Mouse (Mus musculus): ENCODE data around the gene Foxn3. TPM values are rescaled to one million over a fixed set of nuclear protein-coding genes. Genes with fewer than 3 reads are reported as not detected.

Gene Foxn3
- polyA plus RNA-seq, 1 experiment = 37.8 TPM

DNA sequence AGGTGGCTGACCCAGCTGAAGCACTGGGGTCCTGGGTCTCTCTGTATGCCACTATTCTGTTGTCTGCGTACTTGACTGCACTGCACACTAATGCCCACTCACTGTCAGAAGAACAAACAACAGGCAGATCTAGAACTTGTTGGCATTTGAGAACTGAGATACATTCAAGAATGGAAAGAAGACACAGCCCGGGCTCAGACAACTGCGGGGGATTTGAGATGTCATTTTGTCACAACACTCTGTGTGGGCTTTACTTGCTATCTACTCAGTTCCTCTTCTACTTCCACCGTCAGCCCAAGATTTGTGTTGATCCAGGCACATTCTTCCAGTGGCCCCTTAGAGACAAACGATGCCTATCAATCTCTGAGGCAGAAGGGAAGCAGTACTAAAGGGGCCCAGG lies 248.6 kb downstream of the Foxn3 start:
- no peaks in the 10 kb centered on the region for H3K27me3 ChIP-seq (ENCODE audit: control insufficient read depth, insufficient read depth, low read length)
- 62% methylated on average over 5 of the region's 5 CpGs for WGBS
- TF ChIP-seq POLR2A (IDR thresholded peaks at IDR 0.05; ENCODE audit: low read depth, low read length) = no peak
- no peak for DNase-seq (ENCODE audit: low read depth in 1 of 2, low spot score in 2 of 2)
- peaks cover 2% of the 10 kb centered on the region; the same call in 1 of the 2 replicates for H3K4me1 ChIP-seq (ENCODE audit: control insufficient read depth, insufficient read depth, insufficient read length)
- no peak overlapping the region for H3K27ac ChIP-seq (ENCODE audit: insufficient read depth, low read length)
- H3K4me3 ChIP-seq (ENCODE audit: extremely low read depth, insufficient read depth, insufficient read length) = no peak overlapping the region
- H3K36me3 ChIP-seq (ENCODE audit: control insufficient read depth, insufficient read depth, low read length) = peaks cover 3% of the 10 kb centered on the region; the same call in 1 of the 2 replicates

DNA sequence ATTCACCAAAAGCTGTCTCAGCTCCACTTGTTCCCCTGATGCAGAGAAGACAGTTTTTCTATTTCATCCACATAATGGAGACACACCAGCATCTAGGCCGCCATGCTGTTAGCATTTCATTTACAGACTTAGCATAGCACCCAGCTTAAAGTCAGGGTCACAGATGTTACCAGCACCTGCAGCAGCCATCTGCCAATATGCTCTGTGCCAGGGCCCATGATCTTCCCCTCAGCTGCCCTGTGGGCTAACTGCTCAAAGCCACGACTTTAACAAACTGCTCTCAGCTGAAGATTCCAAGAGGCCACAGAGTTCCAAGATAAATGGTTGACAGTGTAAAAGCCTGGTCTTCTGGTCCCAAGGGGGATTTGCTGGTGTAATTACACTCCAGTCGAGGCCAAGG lies 252.1 kb downstream of the Foxn3 start:
- no peaks in the 10 kb centered on the region for H3K27me3 ChIP-seq (ENCODE audit: control insufficient read depth, insufficient read depth, low read length)
- WGBS = 33% methylated on average over 3 of the region's 3 CpGs
- no peak overlapping the region for H3K4me3 ChIP-seq (ENCODE audit: extremely low read depth, insufficient read depth, insufficient read length)
- H3K36me3 ChIP-seq (ENCODE audit: control insufficient read depth, insufficient read depth, low read length) = no peaks in the 10 kb centered on the region
- no peak for DNase-seq (ENCODE audit: low read depth in 1 of 2, low spot score in 2 of 2)
- no peak overlapping the region for H3K27ac ChIP-seq (ENCODE audit: insufficient read depth, low read length)
- TF ChIP-seq CTCF (IDR thresholded peaks at IDR 0.05; ENCODE audit: extremely low read depth, insufficient read depth, insufficient read length, insufficient replicate concordance) = no peak
- no peak for TF ChIP-seq POLR2A (IDR thresholded peaks at IDR 0.05; ENCODE audit: low read depth, low read length)
- H3K4me1 ChIP-seq (ENCODE audit: control insufficient read depth, insufficient read depth, insufficient read length) = peaks cover 8% of the 10 kb centered on the region; the same call in 1 of the 2 replicates

DNA sequence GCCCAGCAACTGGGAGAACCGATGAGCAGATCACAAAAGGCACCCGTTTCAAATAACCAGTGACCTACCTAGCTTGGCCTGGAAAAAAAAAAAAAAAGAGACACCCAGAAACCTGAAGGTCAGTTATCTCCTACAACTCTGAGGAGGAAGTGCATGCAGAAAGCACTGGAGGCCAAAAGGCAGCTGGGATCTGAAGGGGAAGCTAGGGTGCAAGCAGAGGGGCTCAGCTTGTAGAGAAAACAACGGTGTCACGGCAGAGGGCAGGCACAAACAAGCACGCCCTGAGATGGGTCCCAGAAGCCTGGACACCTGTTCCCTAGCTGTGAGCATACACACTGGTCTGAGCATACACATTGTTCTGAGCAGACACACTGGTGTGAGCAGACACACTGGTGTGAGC lies 253.4 kb downstream of the Foxn3 start:
- Histone ChIP-seq H3K27ac (ENCODE audit: insufficient read depth, low read length) (no peak overlapping the region), H3K4me3 (ENCODE audit: extremely low read depth, insufficient read depth, insufficient read length) (no peak overlapping the region), H3K4me1 (ENCODE audit: control insufficient read depth, insufficient read depth, insufficient read length) (peaks cover 11% of the 10 kb centered on the region; the same call in 1 of the 2 replicates), H3K36me3 (ENCODE audit: control insufficient read depth, insufficient read depth, low read length) (no peaks in the 10 kb centered on the region), H3K27me3 (ENCODE audit: control insufficient read depth, insufficient read depth, low read length) (no peaks in the 10 kb centered on the region)
- TF ChIP-seq POLR2A (IDR thresholded peaks at IDR 0.05; ENCODE audit: low read depth, low read length) = no peak
- TF ChIP-seq CTCF (IDR thresholded peaks at IDR 0.05; ENCODE audit: extremely low read depth, insufficient read depth, insufficient read length, insufficient replicate concordance) = no peak
- no peak for DNase-seq (ENCODE audit: low read depth in 1 of 2, low spot score in 2 of 2)
- 53% methylated on average over 5 of the region's 5 CpGs for WGBS

DNA sequence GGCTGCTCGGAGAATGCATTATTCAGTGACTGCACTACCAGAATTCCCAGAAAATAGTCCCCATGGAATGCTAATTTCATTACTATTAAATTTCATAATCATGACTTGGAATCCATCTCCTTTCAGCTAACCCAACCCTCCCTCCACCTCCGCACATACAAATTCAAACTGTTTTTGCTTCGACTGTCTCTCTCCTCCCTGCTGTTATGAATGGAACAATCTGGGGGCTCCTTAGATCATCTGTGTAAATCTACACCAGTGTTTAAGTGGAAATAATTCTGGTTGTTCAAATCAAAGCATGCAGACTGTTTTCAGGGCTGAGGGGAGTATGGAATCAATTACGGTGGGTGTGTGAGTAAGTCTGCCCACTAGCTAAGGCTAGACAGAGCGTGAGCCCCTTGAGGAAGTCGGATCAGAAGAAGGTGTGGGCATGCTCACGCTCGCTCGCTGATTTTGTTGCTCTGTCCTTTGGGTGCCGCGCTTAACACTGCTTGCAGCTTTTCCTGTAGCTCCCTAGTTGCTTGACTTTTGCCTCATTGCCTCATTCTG lies 254.8 kb downstream of the Foxn3 start:
- Histone ChIP-seq H3K4me1 (ENCODE audit: control insufficient read depth, insufficient read depth, insufficient read length) (peaks cover 11% of the 10 kb centered on the region; the same call in 1 of the 2 replicates), H3K27me3 (ENCODE audit: control insufficient read depth, insufficient read depth, low read length) (no peaks in the 10 kb centered on the region), H3K4me3 (ENCODE audit: extremely low read depth, insufficient read depth, insufficient read length) (no peak overlapping the region), H3K36me3 (ENCODE audit: control insufficient read depth, insufficient read depth, low read length) (no peaks in the 10 kb centered on the region), H3K27ac (ENCODE audit: insufficient read depth, low read length) (no peak overlapping the region)
- DNase-seq (ENCODE audit: low read depth in 1 of 2, low spot score in 2 of 2) = no peak
- WGBS = 93% methylated on average over 11 of the region's 11 CpGs
- no peak for TF ChIP-seq POLR2A (IDR thresholded peaks at IDR 0.05; ENCODE audit: low read depth, low read length)
- TF ChIP-seq CTCF (IDR thresholded peaks at IDR 0.05; ENCODE audit: extremely low read depth, insufficient read depth, insufficient read length, insufficient replicate concordance) = no peak

DNA sequence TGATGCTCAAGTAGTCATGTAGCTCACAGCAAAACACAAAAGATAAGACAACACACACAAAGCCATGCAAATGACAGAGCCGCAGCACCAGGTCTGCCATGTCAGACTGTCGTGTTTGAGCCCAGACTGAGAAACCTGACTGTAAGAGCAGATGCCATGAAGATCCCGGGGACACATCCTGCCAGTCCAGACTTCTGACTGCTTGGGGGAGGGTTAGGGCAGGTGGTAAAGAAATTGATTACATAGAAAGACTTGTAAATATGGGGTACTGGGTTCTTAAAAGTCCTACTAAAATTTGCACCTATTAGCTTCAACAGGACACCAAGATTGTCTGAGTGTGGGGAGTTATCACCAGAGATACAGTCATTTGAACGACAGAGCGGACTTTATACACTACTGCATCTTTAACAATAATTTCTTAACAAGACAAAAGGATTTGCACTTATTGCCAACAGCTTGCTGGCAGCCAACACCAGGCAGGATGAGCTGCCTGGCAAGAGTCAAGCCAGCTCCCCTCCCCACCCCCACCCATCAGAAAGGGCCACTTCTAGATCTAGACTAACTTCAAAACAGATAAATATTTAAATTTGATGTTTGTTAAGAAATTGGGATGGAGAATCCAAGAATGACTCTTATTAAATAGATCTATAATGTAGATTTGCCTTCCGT lies 256.7 kb downstream of the Foxn3 start:
- H3K4me1 ChIP-seq (ENCODE audit: control insufficient read depth, insufficient read depth, insufficient read length) = peaks cover 11% of the 10 kb centered on the region; the same call in 1 of the 2 replicates
- no peak overlapping the region for H3K4me3 ChIP-seq (ENCODE audit: extremely low read depth, insufficient read depth, insufficient read length)
- no peaks in the 10 kb centered on the region for H3K27me3 ChIP-seq (ENCODE audit: control insufficient read depth, insufficient read depth, low read length)
- no peaks in the 10 kb centered on the region for H3K36me3 ChIP-seq (ENCODE audit: control insufficient read depth, insufficient read depth, low read length)
- WGBS = 68% methylated on average over 6 of the region's 6 CpGs
- H3K27ac ChIP-seq (ENCODE audit: insufficient read depth, low read length) = 0 out of 2 replicates have a peak overlapping the region, but pooled peaks have one; percentile 43
- DNase-seq (ENCODE audit: low read depth in 1 of 2, low spot score in 2 of 2) = no peak
- TF ChIP-seq CTCF (IDR thresholded peaks at IDR 0.05; ENCODE audit: extremely low read depth, insufficient read depth, insufficient read length, insufficient replicate concordance) = no peak
- TF ChIP-seq POLR2A (IDR thresholded peaks at IDR 0.05; ENCODE audit: low read depth, low read length) = no peak

DNA sequence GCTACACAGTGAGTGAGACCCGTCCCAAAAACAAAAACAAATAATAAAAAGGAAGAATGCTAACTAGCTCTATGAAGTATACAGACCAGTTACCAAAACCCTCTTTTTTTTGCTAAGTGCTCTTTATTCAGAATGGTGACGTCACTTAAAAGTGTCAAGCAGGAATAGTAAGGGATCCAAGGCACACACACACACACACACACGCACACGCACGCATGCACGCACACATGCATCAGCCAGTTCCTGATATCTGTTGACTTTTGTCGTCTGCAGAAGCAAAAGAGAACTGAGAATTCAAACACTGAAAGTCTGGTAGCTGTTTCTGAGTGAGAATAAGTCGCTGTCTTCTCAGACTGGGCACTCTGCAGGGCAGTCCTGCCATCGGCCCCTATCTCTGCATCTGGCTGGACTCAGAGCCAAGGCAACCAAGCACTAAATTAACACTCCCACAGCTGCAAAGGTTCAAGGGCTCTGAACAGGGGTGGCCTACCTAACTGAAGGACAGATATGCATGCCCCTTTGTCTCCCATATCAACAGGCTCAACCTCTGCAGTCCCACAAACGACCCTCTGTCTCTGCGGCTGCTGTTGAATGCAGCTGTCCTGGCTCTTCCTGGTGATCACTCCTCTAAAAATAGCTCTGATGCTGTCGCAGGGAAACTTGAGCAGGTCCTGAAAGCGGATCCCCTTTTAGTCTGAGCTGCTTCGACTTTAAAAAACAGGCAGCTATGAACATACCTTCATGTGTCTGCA lies 257.4 kb downstream of the Foxn3 start:
- Histone ChIP-seq H3K27me3 (ENCODE audit: control insufficient read depth, insufficient read depth, low read length) (no peaks in the 10 kb centered on the region), H3K36me3 (ENCODE audit: control insufficient read depth, insufficient read depth, low read length) (no peaks in the 10 kb centered on the region), H3K4me3 (ENCODE audit: extremely low read depth, insufficient read depth, insufficient read length) (no peak overlapping the region), H3K4me1 (ENCODE audit: control insufficient read depth, insufficient read depth, insufficient read length) (peaks cover 11% of the 10 kb centered on the region; the same call in 1 of the 2 replicates), H3K27ac (ENCODE audit: insufficient read depth, low read length) (peak overlapping the region; percentile 43; the same call in 1 of the 2 replicates)
- TF ChIP-seq CTCF (IDR thresholded peaks at IDR 0.05; ENCODE audit: extremely low read depth, insufficient read depth, insufficient read length, insufficient replicate concordance) (no peak), POLR2A (IDR thresholded peaks at IDR 0.05; ENCODE audit: low read depth, low read length) (no peak)
- WGBS = 43% methylated on average over 14 of the region's 14 CpGs
- DNase-seq (ENCODE audit: low read depth in 1 of 2, low spot score in 2 of 2) = no peak

Measured in spleen, adult 2 months (tissue).